Comparison of ENCODE assay signal across 35 mouse cellular contexts in genomic region chr2:169452956-169453355, GRCm38 (mm10).
"Had no signal": no experiment of that assay in that cellular context is flagged by ENCODE, and none has a peak within 500 bp of the region (broad histone marks: within the 10 kb centered on the region; RNA-seq: fewer than 3 reads in every experiment).

No protein-coding gene starts in this region.

- H3K4me3 ChIP-seq: heart, embryonic 10.5 days; heart, embryonic 12.5 days; heart, embryonic 13.5 days; heart, embryonic 15.5 days; hindbrain, embryonic 10.5 days; hindbrain, embryonic 12.5 days; hindbrain, embryonic 13.5 days; hindbrain, embryonic 15.5 days; intestine, embryonic 15.5 days; kidney, embryonic 15.5 days; layer of hippocampus, adult 2 months had no signal

- DNase-seq: heart, postnatal 10 days; heart, postnatal 14 days; heart, postnatal 36 days; heart, postnatal 4 days; kidney, adult 11 months; kidney, adult 18-20 months; kidney, adult 2 months; kidney, adult 8-10 months; kidney, adult 9 months; kidney, postnatal 10 days; kidney, postnatal 14 days; kidney, postnatal 25 days; kidney, postnatal 36 days; kidney, postnatal 4 days; layer of hippocampus, adult 9-11 months; layer of hippocampus, postnatal 36 days had no signal

- ATAC-seq: hindbrain, embryonic 16.5 days; hindbrain, postnatal 0 days; inflammation-experienced regulatory T-cells, adult 6 months; intestine, embryonic 15.5 days; intestine, embryonic 16.5 days; intestine, postnatal 0 days had no signal

- H3K4me2 ChIP-seq: heart, embryonic 11.5 days; heart, embryonic 12.5 days; heart, embryonic 13.5 days; heart, embryonic 15.5 days; hindbrain, embryonic 12.5 days; hindbrain, embryonic 13.5 days; hindbrain, embryonic 14.5 days; hindbrain, embryonic 15.5 days; intestine, embryonic 15.5 days; kidney, embryonic 15.5 days had no signal

- H3K27ac ChIP-seq: heart, embryonic 10.5 days; heart, embryonic 13.5 days; heart, embryonic 15.5 days; hindbrain, embryonic 10.5 days; hindbrain, embryonic 12.5 days; hindbrain, embryonic 13.5 days; hindbrain, embryonic 14.5 days; hindbrain, embryonic 15.5 days; hindbrain, postnatal 0 days; intestine, embryonic 15.5 days; kidney, embryonic 15.5 days; kidney, postnatal 0 days; layer of hippocampus, adult 2 months had no signal

- H3K27me3 ChIP-seq: heart, embryonic 12.5 days; heart, embryonic 13.5 days; heart, embryonic 15.5 days; hindbrain, embryonic 12.5 days; hindbrain, embryonic 13.5 days; hindbrain, embryonic 15.5 days; intestine, embryonic 15.5 days; kidney, embryonic 15.5 days had no signal

- H3K9ac ChIP-seq: heart, embryonic 12.5 days; heart, embryonic 13.5 days; heart, embryonic 15.5 days; hindbrain, embryonic 12.5 days; hindbrain, embryonic 13.5 days; hindbrain, embryonic 14.5 days; hindbrain, embryonic 15.5 days; intestine, embryonic 15.5 days; kidney, embryonic 15.5 days had no signal

- H3K9me3 ChIP-seq: heart, embryonic 10.5 days; heart, embryonic 12.5 days; heart, embryonic 13.5 days; heart, embryonic 15.5 days; hindbrain, embryonic 10.5 days; hindbrain, embryonic 12.5 days; hindbrain, embryonic 13.5 days; hindbrain, embryonic 15.5 days; intestine, embryonic 15.5 days; kidney, embryonic 15.5 days had no signal

- H3K36me3 ChIP-seq: heart, embryonic 10.5 days; heart, embryonic 12.5 days; heart, embryonic 13.5 days; heart, embryonic 15.5 days; hindbrain, embryonic 10.5 days; hindbrain, embryonic 12.5 days; hindbrain, embryonic 13.5 days; hindbrain, embryonic 15.5 days; intestine, embryonic 15.5 days; kidney, embryonic 15.5 days had no signal

- H3K4me1 ChIP-seq: heart, embryonic 10.5 days; heart, embryonic 12.5 days; heart, embryonic 13.5 days; heart, embryonic 15.5 days; hindbrain, embryonic 10.5 days; hindbrain, embryonic 12.5 days; hindbrain, embryonic 13.5 days; hindbrain, embryonic 15.5 days; intestine, embryonic 15.5 days; kidney, embryonic 15.5 days had no signal
